Comparison of ENCODE assay signal across 36 mouse cellular contexts in genomic region chr13:12522346-12522745, GRCm38 (mm10).
"Had no signal": no experiment of that assay in that cellular context is flagged by ENCODE, and none has a peak within 500 bp of the region (broad histone marks: within the 10 kb centered on the region; RNA-seq: fewer than 3 reads in every experiment).

No protein-coding gene starts in this region.

- H3K9me3 ChIP-seq: heart, embryonic 10.5 days; heart, embryonic 12.5 days; heart, embryonic 13.5 days; heart, embryonic 15.5 days; hindbrain, embryonic 10.5 days; hindbrain, embryonic 12.5 days; hindbrain, embryonic 13.5 days; hindbrain, embryonic 15.5 days; intestine, embryonic 15.5 days; kidney, embryonic 15.5 days had no signal

- H3K4me3 ChIP-seq: heart, adult 2 months; heart, embryonic 10.5 days; heart, embryonic 12.5 days; heart, embryonic 13.5 days; heart, embryonic 15.5 days; hindbrain, embryonic 10.5 days; hindbrain, embryonic 12.5 days; hindbrain, embryonic 13.5 days; hindbrain, embryonic 15.5 days; intestine, embryonic 15.5 days; kidney, embryonic 15.5 days; layer of hippocampus, adult 2 months had no signal

- H3K36me3 ChIP-seq: heart, embryonic 10.5 days; heart, embryonic 12.5 days; heart, embryonic 13.5 days; heart, embryonic 15.5 days; hindbrain, embryonic 10.5 days; hindbrain, embryonic 12.5 days; hindbrain, embryonic 13.5 days; hindbrain, embryonic 15.5 days; intestine, embryonic 15.5 days; kidney, embryonic 15.5 days had no signal

- H3K27ac ChIP-seq: heart, adult 2 months; heart, embryonic 10.5 days; heart, embryonic 13.5 days; heart, embryonic 15.5 days; hindbrain, embryonic 10.5 days; hindbrain, embryonic 12.5 days; hindbrain, embryonic 13.5 days; hindbrain, embryonic 14.5 days; hindbrain, embryonic 15.5 days; hindbrain, postnatal 0 days; intestine, embryonic 15.5 days; kidney, embryonic 15.5 days; kidney, postnatal 0 days; layer of hippocampus, adult 2 months had no signal

- H3K9ac ChIP-seq: heart, embryonic 12.5 days; heart, embryonic 13.5 days; heart, embryonic 15.5 days; hindbrain, embryonic 12.5 days; hindbrain, embryonic 13.5 days; hindbrain, embryonic 14.5 days; hindbrain, embryonic 15.5 days; intestine, embryonic 15.5 days; kidney, embryonic 15.5 days had no signal

- DNase-seq: heart, adult 18-20 months; heart, adult 2 months; heart, postnatal 10 days; heart, postnatal 14 days; heart, postnatal 36 days; heart, postnatal 4 days; kidney, adult 11 months; kidney, adult 18-20 months; kidney, adult 2 months; kidney, adult 8-10 months; kidney, adult 9 months; kidney, postnatal 10 days; kidney, postnatal 14 days; kidney, postnatal 25 days; kidney, postnatal 36 days; kidney, postnatal 4 days; layer of hippocampus, adult 9-11 months had no signal

- H3K4me2 ChIP-seq: heart, embryonic 11.5 days; heart, embryonic 12.5 days; heart, embryonic 13.5 days; heart, embryonic 15.5 days; hindbrain, embryonic 12.5 days; hindbrain, embryonic 13.5 days; hindbrain, embryonic 14.5 days; hindbrain, embryonic 15.5 days; intestine, embryonic 15.5 days; kidney, embryonic 15.5 days had no signal

- H3K27me3 ChIP-seq: hindbrain, embryonic 15.5 days; intestine, embryonic 15.5 days had no signal

- ATAC-seq: hindbrain, embryonic 16.5 days; hindbrain, postnatal 0 days; inflammation-experienced regulatory T-cells, adult 6 months; intestine, embryonic 15.5 days; intestine, embryonic 16.5 days; intestine, postnatal 0 days had no signal

- H3K4me1 ChIP-seq: heart, embryonic 10.5 days; heart, embryonic 12.5 days; hindbrain, embryonic 12.5 days; intestine, embryonic 15.5 days had no signal
